Mouse (Mus musculus) lung, postnatal 4 days (tissue): Measurements from ENCODE around the gene Vmn1r4.

Source experiments
- DNase-seq, 2 experiments: peaks; one replicate each; pipeline ENCODE4 v3.0.0; 2021

The Vmn1r4 gene

DNA sequence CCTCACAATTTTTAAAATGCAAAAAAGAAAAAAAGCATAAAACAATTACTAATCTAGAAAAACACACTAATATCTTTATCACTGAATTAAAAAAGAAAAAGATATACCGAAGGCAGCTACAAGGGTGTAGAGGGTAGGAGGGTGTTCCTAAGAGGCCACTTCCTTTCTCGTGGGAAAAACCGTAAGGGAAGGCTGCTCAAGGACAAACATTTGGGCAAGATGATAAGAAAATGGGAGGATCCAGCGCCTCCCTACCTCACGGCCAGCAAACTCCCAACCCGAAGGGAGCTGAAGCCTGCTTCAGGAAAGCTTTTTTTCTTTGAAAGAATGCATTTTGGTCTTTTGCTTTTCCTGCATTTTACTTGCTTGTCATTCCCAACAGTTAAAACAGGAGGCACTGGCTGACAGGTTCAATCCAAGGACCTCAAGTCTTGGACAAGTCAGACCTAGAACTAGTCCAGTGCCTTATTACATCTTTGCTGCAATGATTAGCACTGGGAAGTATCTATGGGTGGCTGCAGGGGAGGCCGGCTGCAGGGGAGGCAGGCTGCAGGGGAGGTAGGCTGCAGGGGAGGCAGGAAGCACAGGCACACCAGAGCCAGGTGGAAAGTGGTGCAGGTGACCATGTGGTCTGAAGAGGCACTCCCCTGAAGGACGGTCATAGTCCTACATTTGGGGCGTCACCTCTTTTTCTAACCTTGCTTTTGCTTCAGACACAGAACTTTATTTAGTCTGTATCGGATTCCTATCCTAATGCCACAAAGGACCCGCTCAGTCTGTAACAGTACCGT is 6.0 kb upstream of the Vmn1r4 start:
- DNase-seq: no peak

DNA sequence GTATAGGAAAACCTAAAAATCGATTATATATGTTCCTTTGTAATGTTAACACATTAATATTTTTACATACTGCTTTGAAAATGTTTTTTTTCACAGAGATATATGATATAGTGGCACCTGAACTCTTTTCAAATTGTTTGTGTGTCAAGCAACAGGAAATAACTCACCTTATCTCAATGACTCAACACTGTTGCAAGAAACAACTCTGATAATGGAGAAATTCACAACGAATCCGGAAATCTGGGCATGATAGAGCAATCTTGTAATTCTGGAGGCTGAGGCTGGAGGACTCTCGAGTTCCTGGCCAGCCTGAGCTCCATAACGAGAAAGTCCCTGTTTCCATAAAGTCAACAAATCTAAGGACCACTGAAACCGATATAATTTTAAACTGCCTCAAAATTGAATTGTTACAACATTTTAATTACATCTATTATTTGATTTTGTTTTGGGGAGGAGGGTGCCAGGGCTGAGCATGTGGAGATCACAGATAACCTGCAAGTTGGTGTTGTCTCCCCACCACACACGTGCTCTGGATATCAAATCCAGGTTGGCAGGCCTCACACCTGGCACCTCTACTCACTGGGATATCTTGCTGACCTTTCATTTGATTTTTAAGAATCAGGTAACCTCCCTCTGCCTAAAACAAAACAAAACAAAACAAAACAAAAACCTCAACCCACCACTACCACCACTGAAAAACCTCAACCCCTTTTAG is 4.3 kb upstream of the Vmn1r4 start:
- no peak for DNase-seq

DNA sequence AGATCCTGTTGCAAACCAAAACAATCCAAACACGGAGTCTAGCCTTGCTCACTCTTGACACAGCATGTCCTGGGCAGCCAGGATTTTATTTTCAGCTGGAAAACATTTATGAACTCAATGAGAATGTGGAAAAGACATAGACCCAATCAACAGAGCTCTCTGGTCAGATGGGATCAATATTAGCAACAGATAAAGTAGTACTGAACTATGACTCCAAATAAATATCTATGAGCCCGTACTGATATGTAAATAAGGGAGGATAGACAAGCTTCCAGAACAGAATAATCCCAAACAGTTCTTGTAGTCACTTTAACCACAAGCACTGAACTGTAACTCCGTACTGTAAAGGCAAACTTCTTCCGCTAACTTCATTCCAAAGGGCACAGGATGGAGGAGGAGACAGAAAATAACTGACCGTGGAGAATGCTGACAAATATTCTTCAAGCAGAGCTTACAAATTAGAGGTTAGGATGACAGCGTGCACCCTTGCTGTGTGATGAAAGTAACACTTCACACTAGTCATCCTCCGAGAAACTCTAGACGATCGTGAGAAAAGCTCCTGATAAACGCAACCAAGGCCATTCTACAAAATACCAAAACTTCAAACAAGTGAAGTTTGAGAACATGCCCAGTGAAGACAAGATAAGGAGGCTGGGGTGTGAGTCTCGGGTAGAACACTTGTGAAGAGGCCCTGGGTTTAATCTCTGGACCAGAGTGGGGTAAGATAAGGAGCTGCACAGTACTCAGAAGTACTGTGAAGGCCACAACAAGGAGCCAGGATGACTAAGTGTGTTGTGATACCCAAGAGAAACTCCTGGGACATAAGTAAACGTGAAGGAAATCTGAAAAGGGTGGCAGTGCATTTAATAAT is 3.4 kb upstream of the Vmn1r4 start:
- DNase-seq: no peak

DNA sequence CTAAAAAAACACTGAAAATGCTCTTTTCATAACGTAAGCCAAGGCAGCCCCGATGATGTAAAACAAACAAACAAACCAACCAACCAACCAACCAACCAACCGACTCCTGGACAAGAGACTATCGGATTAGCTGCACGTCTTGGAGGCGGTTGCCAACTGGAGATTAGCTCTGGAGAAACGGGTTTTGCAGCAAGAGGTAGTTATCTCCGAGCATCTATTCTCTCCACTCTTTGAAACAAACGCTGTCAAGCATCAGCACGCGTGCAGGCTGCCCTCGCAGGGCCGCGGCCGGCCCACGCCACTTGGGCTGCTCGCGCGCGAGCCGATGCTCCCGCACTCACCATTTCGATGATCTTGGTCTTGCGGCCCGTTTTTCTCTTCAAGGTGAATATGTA is 487 bp upstream of the Vmn1r4 start:
- DNase-seq: no peak

DNA sequence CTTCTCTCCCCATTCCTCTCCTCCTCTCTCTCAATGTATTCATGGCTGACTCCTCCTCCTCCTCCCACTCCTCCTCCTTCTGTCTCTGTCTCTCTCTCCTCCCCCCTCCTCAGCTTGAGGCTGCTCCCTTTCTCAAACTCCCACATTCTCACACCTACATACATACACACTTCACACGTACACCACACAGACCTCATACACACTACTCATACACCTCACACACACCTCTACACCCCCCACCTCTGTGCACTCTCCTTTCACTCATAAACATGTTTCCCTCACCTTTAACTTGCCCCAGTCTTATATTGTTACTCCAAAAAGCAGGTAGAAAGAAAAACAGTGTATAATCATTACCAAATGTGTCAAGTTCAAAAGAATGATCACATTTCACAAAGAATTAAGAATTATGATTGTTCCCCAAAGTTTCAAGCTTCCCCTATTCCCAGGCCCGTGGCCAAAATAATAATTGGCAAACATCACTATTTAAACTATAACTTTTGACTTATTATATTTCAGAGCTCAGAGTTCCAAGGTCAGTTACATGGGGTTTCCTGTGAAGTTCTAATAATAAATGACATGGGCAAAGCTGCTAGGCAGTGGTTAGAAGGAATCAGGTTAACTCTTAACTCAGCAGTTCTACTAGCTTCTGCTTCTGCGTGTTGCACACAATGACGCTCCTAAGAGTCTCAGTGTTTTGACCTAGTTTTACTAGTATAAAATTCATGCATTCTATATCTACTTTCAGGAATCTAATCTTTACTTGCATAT is 8.0 kb downstream of the Vmn1r4 start:
- DNase-seq: no peak

DNA sequence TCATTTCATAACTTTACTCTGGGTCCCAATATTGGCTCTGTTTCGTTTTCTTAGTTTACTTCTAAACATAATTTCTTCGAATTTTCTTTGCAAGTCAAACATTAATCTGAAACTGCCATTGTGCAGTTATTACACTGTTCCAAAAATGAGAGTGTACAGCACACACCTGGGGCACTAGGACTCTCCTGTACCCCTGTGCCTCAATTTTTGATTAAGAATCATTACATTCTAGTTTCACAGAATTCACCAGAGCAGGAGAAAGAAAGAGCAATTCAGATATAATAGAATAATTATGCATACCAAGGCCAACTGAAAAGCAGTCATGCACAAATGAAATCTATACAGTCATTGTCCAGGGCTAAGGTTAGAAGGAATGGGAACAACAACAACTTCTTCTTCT is 8.6 kb downstream of the Vmn1r4 start:
- no peak for DNase-seq

DNA sequence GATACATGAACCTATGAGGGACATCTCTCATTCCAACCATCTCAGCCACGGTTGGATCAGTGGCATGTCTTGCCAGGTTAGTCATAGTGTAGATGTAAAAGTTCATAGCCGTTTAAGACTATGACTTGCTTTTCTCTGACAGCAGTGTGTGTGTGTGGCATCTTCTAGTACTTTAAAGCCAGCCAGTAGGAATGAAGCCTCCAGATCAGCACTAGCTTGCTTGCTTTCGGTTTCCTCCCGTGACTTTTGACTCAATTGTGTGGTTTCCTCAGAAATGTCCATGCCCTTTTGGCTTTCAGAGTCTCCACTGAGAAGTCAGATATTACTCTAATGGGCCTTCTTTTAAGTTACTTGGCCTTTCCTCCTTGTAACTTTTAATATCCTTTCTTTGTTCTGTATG is 10.6 kb downstream of the Vmn1r4 start:
- no peak for DNase-seq

DNA sequence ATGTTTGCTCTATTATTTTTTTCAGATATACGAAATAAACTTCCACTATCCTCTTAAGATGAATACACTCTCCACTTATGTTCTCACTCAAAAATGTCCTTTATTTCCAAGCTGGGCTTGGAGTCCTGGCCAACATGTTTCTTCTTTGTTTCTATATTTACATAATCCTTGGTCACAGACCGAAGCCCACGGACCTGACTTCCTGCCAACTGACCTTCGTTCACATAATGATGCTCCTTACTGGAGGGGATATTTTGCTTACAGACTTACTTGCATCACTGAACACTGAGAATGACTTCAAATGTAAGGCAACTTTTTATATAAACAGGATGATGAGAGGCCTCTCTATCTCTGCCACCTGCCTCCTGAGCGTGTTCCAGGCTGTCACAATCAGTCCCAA is 32.6 kb downstream of the Vmn1r4 start:
- DNase-seq: no peak

DNA sequence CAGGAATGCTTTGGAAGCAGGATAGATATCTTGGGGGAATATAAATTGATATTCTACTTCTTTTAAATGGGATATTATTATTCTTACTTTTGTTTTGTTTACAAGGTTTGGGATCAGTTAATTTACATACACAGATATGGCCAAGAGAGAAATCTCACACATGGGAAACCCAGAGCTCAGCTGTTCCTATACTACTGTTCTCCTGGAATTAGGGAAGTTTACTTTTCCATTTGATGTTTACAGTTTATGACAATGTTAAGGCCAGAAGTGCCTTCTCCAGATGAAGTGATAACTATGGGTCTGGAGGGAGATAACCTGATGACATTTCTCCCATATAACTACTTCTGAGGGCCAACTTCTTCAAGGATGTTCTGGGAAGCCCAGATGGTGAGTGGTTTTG is 46.2 kb downstream of the Vmn1r4 start, which contains the start of gene Vmn1r5:
TSS of gene Vmn1r5 (plus strand) at position 301 of the 400 bp plus-strand sequence.
- no peak for DNase-seq

DNA sequence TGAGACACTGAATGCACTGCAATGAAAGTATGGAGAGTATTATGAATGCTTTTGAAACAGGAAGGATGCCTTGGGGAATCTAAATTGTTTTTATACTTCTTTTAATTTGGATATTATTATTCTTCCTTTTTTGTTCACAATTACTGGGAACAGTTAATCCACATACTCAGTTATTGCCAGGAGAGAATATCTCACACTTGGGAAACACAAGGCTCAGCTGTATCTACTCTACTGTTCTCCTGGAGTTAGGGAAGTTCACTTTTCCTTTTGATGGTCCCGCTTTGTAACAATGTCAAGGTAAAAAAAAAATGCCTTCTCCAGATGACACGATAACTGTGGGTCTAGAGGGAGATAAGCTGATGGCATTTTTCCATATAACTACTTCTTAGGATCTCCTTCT is 73.1 kb downstream of the Vmn1r4 start, which contains the start of gene Vmn1r6:
TSS of gene Vmn1r6 (plus strand) at position 301 of the 400 bp plus-strand sequence.
- no peak for DNase-seq
